Mouse (Mus musculus) Patski (cell line): Measurements from ENCODE around the gene Rasl12. TPM values are rescaled to one million over a fixed set of nuclear protein-coding genes. Genes with fewer than 3 reads are reported as not detected.

Experiments used
- ATAC-seq: fragments of 100-300 bp; one replicate; pipeline ENCODE4 v1.8.0; 2021
- CTCF ChIA-PET: fragments of 350-600 bp; sonication (Branson Sonifier 250); formaldehyde crosslinking; loops from one replicate; lab custom pipeline; 2022; ENCODE audit warnings: inconsistent platforms; lab: Charles Lee
- POLR2A ChIA-PET: fragments of 350-600 bp; sonication (Branson Sonifier 250); formaldehyde crosslinking; loops from one replicate; lab custom pipeline; 2022; ENCODE audit warnings: antibody characterized with exemption, inconsistent platforms; lab: Charles Lee
- DNase-seq: peaks from one replicate; pipeline ENCODE4 v3.0.0-alpha.2; 2011; ENCODE audit warnings: low read depth, low spot score
- H3K27me3 ChIP-seq: fragments of 371-371 bp; one replicate; pipeline ENCODE4 v1.5.1; 2021
- CTCF ChIP-seq: fragments of 100-300 bp; IDR thresholded peaks from one replicate; pipeline ENCODE4 v1.5.1; 2021
- in situ Hi-C: fragments of 300-500 bp; cut with MboI; formaldehyde crosslinking; loops from 3 replicates; pipeline ENCODE4 v1.11.1; 2018; ENCODE audit warnings: low pct_unique_long_range_greater_than_20kb, mixed read lengths
- polyA plus RNA-seq: library from polyadenylated mRNA; unstranded; gene quantifications from one replicate; pipeline ENCODE4 v1.2.3, GENCODE M21; 2021

The Rasl12 gene
- polyA plus RNA-seq, 1 experiment from 2014 or later, result 52.0 TPM

DNA sequence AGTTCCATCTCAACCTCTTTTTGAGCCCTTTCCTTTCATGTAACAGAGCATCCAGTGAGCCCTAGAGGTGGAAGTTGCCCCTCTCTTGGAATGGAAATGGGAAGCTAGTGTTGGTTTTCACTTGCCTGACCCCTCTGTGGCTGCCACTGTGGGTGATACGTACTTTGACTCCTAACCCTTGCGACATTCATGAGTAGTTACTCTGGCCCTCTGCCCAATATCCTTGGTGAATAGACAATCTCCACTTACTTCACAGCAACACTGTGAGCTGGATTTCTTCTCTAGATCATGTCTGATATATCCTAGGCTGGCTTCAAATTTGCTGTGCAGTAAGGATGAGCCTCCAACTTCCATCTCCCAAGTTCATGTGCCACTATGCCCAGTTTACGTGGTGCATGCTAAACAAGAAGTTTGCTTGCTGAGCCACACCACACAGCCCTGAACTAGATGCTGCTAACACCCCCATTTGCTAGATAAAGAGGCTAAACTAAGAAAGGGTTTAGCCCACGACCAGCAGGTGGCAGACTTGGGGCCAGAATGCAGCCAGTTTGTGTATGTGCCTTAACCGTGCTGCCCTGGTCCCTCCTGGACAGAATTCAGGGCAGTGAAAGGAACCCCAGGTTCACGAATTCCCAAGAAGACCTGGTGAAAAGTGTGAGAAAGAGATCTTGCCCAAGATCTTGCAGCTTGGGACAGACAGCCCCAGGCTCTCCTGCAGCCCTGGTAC lies 5.5 kb upstream of the Rasl12 start:
- ATAC-seq (no peak), DNase-seq (no peak)
- no peaks in the 10 kb centered on the region for H3K27me3 ChIP-seq
- peak; percentile 87 for TF ChIP-seq CTCF
- POLR2A ChIA-PET, result no interaction called here
- CTCF ChIA-PET, result interaction anchor here (1.0 to 3.4 kb wide), 5 partner anchors 10 to 40 kb away, joined by 3 to 13 read pairs (median 4); no protein-coding TSS in a partner anchor
- in situ Hi-C loops, result loop anchor here (5.0 kb wide), 1 partner anchor 34 kb away; no protein-coding TSS in a partner anchor

DNA sequence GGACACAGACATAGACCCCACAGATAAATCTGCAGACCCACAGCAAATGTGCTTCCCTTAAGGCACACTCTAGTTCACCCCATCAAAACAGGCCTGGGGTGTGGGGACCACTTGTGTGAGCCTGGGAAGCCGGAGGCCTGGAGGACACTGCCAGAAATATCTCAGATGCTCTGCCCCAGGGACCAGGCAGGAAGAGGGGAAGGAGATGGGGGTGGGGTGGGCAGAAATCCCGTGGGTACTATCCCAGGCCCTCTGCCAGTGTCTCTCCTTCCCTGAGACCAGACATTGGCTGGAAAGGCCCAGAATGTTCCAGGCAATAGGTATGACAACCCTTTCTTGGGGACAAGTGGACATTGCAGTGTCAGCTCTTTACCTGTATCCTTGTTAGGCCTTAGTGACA lies 4.7 kb upstream of the Rasl12 start:
- no peak for ATAC-seq
- CTCF ChIA-PET, result interaction anchor here (1.0 to 3.4 kb wide), 5 partner anchors 11 to 39 kb away, joined by 3 to 13 read pairs (median 4); no protein-coding TSS in a partner anchor
- no peak for TF ChIP-seq CTCF
- DNase-seq, result no peak
- no peaks in the 10 kb centered on the region for H3K27me3 ChIP-seq
- in situ Hi-C loops, result loop anchor here (5.0 kb wide), 1 partner anchor 34 kb away; no protein-coding TSS in a partner anchor
- POLR2A ChIA-PET, result no interaction called here

DNA sequence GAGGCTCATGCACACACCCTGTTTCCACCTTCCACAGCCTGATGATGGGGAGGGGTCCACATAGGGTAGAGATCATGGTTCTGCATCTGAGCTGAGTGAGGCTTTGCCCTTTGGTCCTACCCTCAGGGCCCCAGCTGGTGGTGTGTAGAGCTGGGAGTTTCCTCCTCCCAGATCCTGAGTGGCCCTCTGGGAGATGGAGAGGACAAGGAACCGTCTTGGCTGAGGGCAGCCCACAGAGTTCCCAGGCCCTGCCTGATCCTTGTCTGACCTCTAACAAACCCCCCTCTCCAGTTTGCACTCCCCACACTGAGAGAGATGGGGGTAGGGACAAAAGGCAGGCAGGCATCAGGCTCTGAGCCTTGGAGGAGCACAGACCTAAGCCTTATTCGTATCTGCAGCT lies 3.9 kb upstream of the Rasl12 start:
- CTCF ChIA-PET, result interaction anchor here (0.8 to 3.4 kb wide), 2 partner anchors 21 to 38 kb away, joined by 3 to 13 read pairs; no protein-coding TSS in a partner anchor
- DNase-seq (no peak), ATAC-seq (no peak)
- in situ Hi-C loops, result loop anchor here (5.0 kb wide), 1 partner anchor 33 kb away; no protein-coding TSS in a partner anchor
- TF ChIP-seq CTCF, result no peak
- POLR2A ChIA-PET, result no interaction called here
- no peaks in the 10 kb centered on the region for H3K27me3 ChIP-seq

GRCm38 (mm10) chr9:65399934-65400333 lies 1.6 kb downstream of the Rasl12 start:
- no peak for TF ChIP-seq CTCF
- in situ Hi-C loops, result no loop called here
- ATAC-seq, result no peak
- ChIA-PET POLR2A (interaction anchor here (1.3 kb wide), 1 partner anchor 8 kb away, joined by 3 read pairs; no protein-coding TSS in a partner anchor), CTCF (no interaction called here)
- DNase-seq, result no peak
- H3K27me3 ChIP-seq, result no peaks in the 10 kb centered on the region

GRCm38 (mm10) chr9:65404331-65405183 lies 6.3 kb downstream of the Rasl12 start:
- no peak for DNase-seq

DNA sequence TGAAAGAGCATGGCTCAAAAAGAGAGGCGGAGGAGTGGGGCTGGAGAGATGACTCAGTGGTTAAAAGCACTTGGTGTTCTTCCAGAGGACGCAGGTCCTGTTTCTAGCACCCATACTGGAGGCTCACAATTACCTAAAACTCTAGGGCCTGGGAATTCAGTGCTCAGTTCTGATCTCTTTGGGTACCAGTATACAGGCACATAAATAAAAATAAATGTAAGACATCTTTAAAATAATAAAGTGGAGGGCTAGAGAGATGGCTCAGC lies 6.8 kb downstream of the Rasl12 start:
- in situ Hi-C loops, result no loop called here
- ChIA-PET CTCF (no interaction called here), POLR2A (interaction anchor here (0.7 kb wide), 1 partner anchor 15 kb away, joined by 3 read pairs; no protein-coding TSS in a partner anchor)
- H3K27me3 ChIP-seq, result no peaks in the 10 kb centered on the region
- DNase-seq, result no peak
- TF ChIP-seq CTCF, result no peak
- ATAC-seq, result no peak

More at GRCm38 (mm10) chr9:65404331-65405183, 6.3 kb downstream of the Rasl12 start:
- H3K27me3 ChIP-seq, result no peaks in the 10 kb centered on the region
- ChIA-PET CTCF (interaction anchor here (0.9 to 1.1 kb wide), 2 partner anchors 12 to 31 kb away, joined by 3 read pairs; no protein-coding TSS in a partner anchor), POLR2A (interaction anchor here (0.7 kb wide), 1 partner anchor 14 kb away, joined by 3 read pairs; no protein-coding TSS in a partner anchor)
- peak; percentile 2 for ATAC-seq
- TF ChIP-seq CTCF, result no peak
- in situ Hi-C loops, result no loop called here

DNA sequence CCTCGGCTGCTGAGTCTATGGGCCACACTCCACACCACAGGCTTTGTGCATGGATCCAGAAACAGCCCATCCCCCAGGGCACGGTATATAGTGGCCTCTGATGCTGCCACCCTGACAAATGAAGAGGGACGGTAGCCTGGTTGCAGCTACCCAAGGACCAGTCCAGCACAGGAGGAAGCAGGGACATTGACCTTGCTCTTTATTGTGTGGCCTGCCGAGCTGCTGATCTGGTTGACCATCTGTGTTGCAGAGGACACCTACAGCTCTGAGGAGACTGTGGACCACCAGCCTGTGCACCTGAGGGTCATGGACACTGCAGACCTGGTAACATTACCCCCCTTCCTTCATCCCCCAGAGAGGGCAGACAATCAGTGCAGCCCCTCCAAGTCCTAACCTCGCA lies 9.0 kb downstream of the Rasl12 start:
- DNase-seq (no peak), ATAC-seq (no peak)
- no peaks in the 10 kb centered on the region for H3K27me3 ChIP-seq
- no peak for TF ChIP-seq CTCF
- in situ Hi-C loops, result no loop called here
- POLR2A ChIA-PET, result interaction anchor here (0.9 kb wide), 1 partner anchor 8 kb away, joined by 3 read pairs; no protein-coding TSS in a partner anchor
- CTCF ChIA-PET, result no interaction called here

GRCm38 (mm10) chr9:65407861-65408260 lies 9.6 kb downstream of the Rasl12 start:
- POLR2A ChIA-PET, result interaction anchor here (0.9 kb wide), 1 partner anchor 9 kb away, joined by 3 read pairs; no protein-coding TSS in a partner anchor
- TF ChIP-seq CTCF, result no peak
- in situ Hi-C loops, result no loop called here
- CTCF ChIA-PET, result no interaction called here
- no peak for ATAC-seq
- DNase-seq, result no peak
- H3K27me3 ChIP-seq, result no peaks in the 10 kb centered on the region

GRCm38 (mm10) chr9:65408871-65409295 lies 10.6 kb downstream of the Rasl12 start:
- H3K27me3 ChIP-seq, result no peaks in the 10 kb centered on the region
- DNase-seq (no peak), ATAC-seq (no peak)
- POLR2A ChIA-PET, result no interaction called here
- in situ Hi-C loops, result no loop called here
- no peak for TF ChIP-seq CTCF
- CTCF ChIA-PET, result no interaction called here

- ChIA-PET POLR2A (no interaction called here), CTCF (no interaction called here)
- TF ChIP-seq CTCF, result no peak
- in situ Hi-C loops, result no loop called here
- DNase-seq (no peak), ATAC-seq (no peak)
- H3K27me3 ChIP-seq, result no peaks in the 10 kb centered on the region
These were observed 12.1 kb downstream of the Rasl12 start for GRCm38 (mm10) chr9:65410378-65410777.
